Mouse (Mus musculus) induced T-regulatory cell, adult 2 months (primary cell): ENCODE measurements around the gene Mapk8ip1.

ENCODE experiments used
- DNase-seq: peaks from one replicate; pipeline ENCODE4 v3.0.0-alpha.2; 2012; ENCODE audit warnings: low read depth

Gene Mapk8ip1

DNA sequence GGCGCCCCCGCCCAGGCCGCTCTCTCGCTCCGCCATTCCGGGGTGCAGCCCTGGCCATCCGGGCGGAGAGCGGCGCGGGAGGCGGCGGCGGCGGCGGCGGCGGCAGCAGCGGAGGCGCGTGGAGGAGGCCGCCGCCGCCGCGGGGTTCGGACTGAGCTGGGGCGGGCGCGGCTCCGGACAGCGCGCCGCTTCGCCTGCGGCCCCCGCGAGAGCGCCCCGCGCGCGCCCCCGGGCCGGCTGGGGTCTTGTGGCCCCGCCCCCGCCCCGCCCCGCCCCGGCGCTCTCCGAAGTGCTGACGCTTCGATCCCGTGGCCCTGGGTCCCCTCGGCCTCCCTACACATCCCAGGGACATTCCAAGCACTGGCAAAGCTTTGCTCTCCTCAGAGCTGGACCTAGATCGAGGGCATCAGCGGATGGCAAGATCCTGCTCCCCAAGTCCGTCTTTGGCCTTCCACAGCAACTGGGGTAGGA is at the start of gene Mapk8ip1:
Gene Mapk8ip1, minus strand, starts transcription at position 173 of the 471 bp plus-strand sequence.
- no peak for DNase-seq

DNA sequence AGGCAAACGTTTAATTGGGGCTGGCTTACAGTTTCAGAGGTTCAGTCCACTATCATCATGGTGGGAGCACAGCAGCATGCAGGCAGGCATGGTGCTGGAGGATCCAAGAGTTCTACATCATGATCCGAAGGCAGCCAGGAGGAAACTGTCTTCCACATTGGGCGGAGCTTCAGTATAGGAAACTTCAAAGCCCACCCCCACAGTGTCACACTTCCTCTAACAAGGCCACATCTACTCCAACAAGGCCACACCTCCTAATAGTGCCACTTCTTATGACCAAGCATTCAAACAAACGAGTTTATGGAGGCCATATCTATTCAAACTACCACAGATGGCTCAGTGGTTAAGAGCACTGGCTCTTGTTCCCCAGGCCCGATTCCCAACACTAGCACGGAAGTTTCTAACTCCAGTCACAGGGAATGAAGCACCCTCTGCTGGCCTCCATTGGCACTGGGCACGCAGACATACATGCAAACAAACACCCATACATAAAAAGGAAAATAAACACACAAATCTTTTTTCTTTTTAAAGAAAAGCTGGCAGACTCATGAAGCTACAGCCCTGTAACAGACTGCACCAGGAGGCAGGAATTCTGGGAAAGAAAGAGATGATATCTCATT is 46.2 kb upstream of the Mapk8ip1 start:
- DNase-seq: no peak

DNA sequence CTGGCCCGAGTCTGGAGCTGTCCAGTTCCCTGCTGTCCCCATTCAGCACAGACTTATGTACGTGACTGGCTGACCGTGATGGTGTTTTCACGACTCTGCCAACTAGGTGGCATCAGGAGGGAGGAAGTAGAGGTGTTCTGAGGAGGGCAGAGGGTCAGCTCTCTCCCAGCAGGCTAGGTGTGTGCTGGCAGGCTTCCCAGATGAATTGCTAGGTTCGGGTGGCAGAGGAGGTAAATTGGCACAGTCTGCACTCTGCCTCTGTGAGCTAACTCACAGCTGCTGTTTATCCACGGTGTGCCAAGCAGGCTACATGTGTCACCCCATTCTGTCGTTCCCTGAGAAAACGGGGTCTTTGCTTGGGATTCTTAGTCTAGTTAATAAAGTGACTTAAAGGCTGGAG is 45.6 kb upstream of the Mapk8ip1 start:
- no peak for DNase-seq

DNA sequence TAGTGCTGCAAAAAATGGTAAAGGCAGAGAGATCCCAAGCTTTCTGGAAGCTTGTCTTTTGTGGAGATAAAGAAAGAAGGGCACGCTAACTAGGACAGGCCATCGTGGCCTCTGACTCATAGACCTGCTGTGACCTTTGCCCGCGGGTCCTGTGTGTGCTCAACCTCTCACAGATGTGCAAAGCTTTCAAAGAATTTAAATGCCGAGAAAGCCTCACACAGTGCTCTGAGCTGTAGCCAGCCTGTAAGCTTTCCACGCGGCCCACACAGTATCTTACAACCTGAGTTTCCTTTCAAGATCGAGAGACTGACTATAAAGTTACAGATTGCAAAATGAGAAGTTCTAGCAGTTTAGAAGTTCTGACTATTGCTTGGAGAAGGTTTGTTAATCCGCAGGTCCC is 44.8 kb upstream of the Mapk8ip1 start:
- no peak for DNase-seq

DNA sequence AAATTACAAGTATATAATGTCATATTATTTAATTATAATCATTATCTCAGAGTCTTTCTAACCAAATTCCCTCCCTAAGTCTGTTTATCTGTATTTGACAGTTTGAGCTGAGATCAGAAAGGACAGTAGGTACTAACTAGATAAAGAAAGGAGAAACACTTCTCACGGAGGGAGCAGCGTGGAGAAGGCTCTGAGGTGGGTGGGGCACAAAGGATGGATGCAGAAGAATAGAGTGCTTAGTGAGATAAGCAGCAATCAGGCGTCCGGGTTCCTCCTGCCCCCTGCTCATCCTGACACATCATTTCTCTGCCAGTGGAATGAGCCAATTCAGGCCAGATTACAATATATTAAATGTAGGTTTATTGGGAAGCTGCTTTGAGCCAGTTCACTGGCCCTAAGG is 43.3 kb upstream of the Mapk8ip1 start:
- DNase-seq: no peak

DNA sequence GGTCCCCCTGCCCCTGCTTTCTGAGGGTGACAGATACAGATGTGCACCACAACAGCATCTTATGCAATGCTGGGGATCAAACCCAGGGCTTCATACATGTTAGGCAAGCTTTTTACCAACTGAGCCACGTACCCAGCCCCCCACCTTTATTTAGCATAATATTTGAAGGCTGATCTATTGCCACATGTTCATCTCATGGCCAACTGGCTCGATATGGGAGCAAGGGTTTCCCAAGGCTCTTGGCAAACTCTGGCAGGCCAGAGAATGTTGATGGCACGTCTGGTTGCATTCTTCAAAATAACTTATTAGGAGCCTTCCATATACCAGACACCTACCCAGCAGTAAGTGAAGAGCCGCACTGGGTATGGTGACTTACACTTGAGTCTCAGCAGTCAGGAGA is 42.2 kb upstream of the Mapk8ip1 start:
- DNase-seq: no peak

DNA sequence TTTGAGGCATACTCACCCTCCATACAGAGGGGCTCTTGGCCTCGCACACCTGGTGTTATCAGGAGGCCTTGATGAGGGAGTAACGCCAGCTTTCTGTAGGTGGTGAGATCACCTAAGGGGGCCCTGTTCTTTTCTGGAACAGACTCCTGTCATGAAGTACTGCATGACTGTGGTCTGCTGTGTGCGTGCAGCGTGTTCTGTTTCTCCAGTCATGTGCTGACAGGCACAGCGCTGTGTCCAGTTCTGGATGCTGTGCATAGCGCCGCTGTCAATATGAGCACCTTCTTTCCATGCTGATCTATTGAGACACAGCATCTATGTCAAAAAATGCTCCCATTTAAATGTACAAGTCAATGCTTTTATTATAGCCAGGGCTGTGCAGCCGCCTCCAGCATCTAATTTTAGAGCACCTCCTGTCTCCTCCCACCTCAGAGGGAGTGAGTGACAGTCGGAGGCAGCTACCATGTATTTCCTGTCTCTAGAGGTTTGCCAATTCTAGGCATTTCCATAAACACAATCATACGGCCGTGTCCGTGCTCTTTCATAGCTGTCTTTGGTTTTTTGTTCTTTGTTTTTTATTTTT is 41.4 kb upstream of the Mapk8ip1 start:
- peak; percentile 65 for DNase-seq

DNA sequence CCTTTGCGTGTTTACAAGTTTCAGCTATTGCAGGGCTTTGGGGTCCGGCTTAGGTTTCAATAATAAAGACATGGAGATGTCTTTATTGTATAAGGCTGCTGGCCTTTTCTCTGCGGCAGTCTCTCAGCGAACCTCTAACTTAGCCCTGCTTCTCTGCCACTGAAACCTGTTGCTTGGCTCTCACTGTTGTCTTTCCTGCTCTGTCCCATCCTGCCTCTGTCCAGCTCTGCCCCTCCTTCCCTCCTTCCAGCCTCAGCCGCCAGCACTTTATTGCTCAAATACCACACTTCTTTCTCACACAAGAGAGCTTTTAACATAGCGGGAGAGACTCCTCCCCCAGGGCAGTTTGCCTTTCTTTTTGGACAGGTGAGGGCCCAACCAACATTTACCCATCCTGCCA is 39.4 kb upstream of the Mapk8ip1 start:
- no peak for DNase-seq

DNA sequence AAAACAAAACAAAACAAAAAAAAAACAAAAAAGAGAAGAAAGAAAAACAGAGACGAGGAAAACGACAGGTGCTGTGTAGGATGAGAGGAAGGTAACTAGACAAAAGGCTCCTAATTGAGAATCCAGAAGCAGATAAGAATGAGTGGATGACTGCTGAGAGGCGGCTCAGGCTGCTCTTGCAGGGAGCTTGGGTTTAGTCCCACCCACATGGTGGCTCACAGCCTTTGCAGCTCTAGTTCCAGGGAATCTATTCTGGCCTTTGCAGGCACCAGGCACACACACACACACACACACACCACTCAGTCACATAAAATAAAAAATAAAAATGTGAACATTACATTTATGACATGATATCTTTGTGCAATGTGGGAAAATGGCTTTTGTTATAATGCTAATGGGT is 37.5 kb upstream of the Mapk8ip1 start:
- peak; percentile 16 for DNase-seq

DNA sequence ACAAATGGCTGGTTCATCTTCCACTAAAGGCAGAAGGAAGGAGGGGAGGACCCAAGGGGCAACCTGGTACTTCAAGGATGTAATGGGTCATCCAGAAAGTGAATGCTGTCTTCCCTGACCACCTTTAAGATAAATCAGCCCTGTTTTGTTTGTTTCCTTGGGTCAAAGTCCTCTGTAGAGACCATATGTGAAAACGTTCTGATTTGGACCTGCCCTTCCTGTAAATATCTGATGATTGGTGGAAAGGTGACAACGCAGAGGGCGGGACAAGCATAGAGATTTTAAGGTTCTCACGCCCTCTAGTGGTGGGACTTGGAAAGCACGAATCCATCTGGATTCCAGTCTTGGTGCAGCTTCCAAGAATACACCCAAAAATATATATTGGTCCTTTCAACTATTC is 36.8 kb upstream of the Mapk8ip1 start:
- DNase-seq: peak; percentile 93

DNA sequence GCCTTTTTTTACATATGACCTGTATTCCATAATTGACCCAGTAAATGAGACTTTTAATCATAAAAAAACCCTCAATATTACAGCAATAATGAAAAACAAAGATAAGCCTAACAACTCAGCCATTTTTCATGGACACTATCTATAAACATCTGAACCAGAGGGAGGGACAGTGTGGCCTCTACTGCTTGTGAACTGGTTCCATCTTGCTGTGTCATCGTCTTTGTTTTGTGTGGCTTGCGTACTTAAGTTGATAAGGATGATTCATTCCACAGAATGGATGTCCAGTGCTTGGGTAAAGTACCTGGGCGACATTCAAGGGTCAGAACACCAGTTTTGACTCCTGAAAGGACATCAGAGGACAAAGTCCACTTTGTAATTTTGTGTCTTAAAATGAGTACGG is 36.3 kb upstream of the Mapk8ip1 start:
- no peak for DNase-seq

DNA sequence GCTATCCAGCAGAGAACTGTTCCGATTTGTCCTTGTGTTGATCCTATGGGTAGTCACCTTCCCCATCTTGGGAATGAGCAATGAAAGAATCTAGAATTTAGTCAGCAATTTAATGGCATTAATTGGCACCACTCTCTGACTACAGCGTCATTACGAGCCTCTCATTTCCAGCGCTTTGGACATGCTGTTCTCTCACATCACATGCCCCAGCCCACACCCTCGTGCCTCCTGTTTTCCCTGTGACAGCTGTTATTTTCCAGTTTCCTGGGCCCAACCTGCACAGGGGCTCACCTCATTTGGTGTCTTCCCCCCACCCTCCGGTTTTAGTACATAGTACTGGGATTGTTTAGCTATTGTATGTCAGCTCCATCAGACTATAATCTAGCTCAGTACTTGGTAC is 34.0 kb upstream of the Mapk8ip1 start:
- no peak for DNase-seq

DNA sequence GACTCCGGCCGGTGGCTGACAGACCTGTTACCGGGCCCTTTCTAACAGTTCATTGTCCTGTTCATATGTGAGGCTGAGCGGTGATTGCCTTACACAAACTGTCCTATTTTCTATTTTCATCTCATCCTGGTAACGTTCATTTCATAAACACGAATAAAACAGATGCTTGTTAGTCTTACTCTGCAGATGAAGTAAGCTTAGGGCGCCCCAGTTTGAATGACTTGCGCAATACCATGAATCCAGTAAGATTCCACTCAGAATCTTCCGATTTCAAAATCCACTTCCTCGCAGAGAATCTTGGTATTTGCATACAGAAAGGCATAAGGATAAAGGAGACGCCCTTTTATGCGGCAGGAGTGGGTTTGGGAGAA is 33.3 kb upstream of the Mapk8ip1 start:
- no peak for DNase-seq

DNA sequence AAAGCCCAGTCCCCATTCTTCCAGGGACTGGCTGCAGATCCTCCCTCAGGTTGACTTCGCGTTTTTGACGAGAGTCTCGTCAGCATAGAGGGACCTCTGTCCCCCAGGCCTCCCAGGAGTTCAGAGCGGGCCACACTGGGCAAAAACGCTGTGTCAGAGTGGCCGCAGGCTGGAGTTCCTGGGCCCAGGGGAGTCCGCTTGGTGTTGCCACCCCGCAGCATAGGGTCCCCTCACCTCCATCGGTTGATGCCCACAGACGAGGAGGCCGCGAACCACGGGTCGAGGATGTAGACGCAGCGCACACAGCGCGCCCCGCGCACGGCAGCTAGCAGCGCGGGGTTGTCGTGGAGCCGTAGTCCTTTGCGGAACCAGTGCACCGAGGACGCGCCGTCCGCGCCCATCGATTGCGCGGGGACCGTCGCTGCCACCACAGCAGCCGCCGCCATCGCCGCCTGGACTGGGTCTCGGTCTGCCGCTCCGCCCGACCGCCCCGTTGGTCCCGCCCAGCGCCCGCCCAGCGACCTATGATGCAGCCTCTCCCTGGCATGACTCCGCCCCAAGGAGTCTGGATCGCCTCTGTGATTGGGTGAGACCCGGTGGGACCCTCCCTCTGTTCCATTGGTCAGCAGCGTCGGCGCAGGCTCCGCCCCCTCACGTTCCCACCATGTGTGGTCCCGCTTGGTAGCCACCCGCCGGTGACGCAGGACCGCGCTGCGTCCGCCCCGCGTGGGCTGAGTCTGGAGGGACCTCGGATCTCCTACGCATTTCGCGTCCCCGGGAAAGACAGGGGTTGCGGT is 32.7 kb upstream of the Mapk8ip1 start, which contains the start of gene Cry2:
Gene Cry2, minus strand, starts transcription at position 466 of the 797 bp plus-strand sequence.
- DNase-seq: peak; percentile 99

DNA sequence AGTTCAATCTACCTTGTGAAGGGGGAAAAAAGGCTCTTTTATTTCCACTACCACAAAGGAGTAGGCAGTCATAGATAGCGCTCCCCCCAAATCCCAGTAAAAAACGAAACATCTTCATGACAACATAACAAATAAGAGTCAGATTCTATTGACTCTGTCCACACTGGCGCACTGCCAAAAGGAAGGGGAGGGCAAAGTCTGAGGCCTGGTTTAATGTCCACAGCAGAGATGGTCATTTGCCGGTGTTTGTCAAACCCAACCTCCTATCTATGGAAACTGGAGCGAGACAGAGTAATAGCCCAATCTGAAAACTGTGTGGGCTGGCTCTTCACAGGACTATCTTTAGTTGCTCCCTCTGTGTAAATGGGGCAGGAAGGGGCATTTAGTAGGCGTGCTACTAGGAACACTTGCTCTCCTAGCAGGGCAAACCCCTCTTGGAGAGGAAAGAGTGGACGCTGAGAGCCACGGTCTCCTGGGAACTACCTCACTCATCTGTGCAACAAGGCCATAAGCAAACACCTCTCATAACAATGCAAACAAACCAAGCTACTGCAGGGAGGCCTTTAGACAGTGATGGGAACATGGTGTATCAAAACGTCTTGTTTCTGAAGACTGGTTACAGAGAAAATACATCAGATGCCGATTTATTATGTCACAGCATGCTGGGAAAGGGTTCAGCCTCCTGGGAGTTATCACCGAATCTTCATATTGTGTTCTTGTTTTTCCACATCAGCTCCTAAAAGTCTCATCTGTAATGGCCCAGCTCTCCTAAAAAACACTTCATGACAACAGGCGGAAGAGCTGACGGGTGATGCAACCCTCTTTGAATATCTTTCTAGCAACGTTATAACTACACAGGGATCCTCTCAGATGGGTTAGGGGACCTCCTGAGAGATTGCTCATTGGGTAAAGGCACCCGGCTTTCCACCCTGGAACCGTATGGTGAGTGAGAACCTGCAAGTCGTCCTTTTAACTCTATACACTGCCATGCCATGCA is 31.5 kb upstream of the Mapk8ip1 start:
- DNase-seq: peak; percentile 24

DNA sequence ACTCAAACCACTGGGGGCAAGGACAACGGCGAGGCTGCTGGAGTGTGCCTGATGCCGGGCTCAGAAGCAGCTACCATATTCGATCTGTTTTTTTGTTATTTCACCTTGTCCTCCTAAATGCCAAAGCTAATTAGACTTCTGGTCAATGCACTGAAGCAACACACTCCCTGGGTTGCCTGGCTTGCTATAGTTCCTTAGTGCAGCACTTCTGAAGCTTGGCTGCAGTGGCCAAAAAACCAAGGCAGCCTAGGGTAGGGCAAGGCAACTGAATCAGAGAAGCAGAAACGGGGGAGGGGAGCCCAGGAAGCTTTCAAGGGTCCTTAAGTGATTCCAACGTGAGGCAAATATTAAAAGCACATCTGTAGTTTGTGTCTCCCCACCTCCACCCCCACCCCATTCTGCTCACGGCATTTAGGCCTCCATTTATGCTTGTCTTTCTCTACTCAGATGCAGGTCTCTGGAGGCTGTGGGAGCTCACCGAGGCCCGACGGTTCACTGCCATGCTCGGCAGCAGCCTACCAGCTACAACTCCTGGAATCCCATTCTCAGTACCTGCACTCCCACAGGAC is 30.6 kb upstream of the Mapk8ip1 start:
- DNase-seq: no peak

DNA sequence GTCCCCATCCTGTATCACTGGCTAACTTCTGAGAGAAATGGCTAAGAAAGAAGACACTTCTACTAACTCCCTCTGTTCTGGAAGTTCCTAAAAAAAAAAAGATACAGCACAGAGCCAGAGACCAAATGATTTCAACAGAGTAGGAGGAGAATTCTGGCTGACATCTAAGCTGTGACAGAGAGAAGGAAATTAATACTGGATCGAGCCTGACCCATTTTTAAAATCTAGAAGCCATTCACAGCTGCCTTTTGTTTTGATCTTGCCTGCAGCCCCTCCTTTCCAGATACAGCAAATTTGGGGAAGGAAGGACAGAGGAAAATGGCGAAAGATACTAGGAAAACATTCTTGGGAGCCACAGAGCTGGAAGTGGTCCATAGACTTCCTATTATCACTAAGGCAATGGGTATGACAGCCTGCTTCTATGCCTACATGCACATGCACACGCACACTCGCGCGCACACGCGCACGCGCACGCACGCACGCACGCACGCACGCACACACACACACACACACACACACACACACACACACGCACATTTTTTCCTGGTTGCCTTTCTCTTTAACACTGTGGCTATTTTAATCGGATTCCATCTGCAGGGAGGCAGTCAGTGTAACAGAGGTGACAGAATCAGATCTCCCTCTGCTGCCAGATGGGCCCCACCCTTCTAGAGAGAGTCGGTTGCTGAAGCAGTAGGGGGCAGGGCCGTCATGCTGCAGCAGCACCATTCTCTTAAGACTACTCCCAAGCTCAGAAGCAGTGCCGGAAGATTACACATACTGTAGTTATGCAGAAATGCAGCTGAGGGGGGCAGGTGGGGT is 29.9 kb upstream of the Mapk8ip1 start:
- no peak for DNase-seq

DNA sequence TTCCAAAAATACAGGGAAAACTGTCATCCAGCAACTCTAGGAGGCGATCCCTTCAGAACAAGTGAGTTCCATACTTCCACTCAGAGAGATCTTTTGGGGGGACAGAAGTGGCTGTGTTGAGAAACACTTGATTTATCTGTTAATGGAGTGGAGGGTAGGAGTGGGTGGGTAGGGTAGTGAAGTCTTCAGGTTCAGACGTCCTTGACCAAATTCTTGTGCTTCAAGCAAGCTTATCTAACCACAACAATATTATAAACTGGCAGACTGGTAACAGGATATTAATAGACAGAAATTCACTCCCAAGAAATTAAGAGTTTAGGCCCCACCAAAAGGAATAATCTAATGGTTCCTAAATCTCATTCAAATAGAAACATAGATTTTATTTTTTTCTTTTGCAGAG is 29.0 kb upstream of the Mapk8ip1 start:
- no peak for DNase-seq

DNA sequence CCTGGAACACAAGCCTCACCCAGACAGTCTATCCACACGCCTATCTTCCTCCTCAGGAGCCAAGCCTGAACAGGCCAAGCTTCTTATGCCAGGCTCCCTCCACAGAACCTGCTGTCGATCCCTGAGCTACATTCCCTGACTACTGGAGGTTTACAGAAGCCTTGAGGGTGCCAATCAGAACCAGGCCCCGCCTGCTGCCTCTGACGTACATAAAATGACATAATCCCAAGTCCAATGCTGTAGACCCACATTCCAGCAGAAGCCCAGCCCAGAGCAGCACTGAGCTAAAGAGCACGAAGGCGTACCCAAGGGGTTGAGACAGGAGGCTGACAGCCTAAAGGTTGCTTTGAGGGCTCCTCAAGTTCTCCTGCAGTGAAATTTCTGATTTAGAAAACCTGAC is 26.8 kb upstream of the Mapk8ip1 start:
- DNase-seq: no peak

DNA sequence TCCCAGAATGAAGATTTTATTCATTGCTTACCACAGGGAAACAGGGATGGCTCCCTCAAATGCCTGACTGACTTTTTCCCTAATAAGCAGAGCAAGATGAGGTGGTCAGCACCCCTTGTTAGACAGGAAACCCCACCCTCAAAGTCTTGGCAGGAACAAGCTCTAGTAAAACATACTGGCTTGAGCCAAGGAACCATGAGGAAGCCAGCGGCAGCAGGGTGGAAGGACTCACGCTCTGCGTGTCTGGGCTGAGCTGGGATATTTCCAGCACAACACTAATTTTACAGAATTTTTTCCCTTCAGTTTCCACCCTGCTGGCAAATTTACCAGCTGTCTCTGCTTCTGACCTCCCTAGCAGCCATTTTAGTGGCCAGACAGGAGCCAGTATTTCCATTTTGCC is 25.4 kb upstream of the Mapk8ip1 start:
- DNase-seq: no peak

DNA sequence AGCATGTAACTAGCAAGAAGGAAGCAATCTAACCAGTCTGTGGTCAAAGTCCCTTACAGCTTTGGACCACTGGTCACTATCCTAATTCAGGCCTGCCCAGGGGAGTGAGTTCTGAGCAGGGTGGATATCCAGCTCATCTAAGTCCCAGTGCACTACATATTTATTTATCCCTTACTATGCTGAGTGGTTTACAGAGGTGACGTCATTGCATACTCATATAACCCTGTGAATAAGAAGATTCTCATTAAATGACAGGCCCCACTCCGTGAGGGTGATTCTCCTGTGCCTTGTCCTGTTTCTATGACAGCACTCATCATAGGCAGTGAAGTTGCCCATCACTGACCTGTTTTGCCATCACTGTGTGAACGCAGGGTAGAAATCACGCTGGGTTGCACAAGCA is 24.3 kb upstream of the Mapk8ip1 start:
- no peak for DNase-seq
